Mouse (Mus musculus): ENCODE results near the gene Cd109.

Cd109 gene

DNA sequence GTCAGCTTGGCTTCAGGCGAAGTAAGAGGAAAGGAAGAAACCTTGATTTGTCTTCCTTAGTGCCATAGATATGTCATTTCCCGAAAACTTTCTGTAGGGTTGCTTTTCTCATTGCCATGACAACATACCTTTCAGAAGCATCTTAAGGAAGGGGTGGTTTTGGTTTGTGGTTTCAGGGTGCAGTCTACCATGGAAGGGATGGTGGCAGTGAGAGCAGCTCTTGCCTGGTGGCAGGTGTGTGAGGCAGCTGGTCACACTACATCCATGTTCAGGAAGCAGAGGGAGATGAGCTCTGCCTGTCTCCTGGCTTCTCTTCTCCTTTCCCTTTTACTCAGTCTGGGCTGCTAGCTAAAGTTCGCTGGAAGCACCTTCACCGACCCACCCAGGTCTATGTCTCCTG lies 26.0 kb downstream of the Cd109 start:
- DNase-seq (ENCODE audit: low read depth, low spot score): no peak

DNA sequence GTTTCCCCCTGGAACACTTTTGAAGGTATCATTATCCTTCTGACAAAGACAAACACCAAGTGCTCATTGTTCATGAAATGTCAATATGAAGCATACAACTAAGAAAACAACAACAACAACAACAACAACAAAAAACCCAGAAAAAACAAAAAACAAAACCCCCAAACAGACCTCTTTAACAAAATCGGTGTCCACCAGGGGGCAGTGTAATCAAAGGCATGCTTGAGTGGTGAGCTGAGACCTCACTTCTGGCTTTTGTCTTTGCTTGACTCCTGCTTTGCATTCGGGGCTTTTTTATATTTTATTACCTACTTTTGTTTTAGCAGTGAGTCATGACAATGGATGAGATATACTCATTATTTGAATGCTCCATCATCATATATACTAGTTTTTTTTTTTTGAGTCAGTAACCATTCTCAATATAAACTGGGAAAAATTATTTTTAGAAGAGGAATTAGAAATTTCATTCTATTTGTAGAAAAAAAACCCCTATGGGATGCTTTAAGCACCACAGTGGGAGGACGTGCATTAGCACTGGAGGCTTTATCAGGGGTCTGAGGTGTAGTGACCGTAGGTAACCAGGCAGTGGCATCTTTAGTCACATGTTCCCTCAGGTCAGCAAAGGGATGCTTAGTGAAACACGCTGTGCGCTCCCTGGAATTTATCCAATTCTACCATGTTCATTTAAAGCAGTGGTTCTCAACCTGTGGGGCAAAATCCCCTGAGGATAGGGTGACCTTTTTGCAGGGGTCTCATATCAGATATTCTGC lies 30.8 kb downstream of the Cd109 start:
- no peak for DNase-seq (ENCODE audit: low read depth, low spot score)

- DNase-seq (ENCODE audit: low read depth, low spot score): no peak
Observed at GRCm38 (mm10) chr9:78648641-78649040, 33.3 kb downstream of the Cd109 start.

GRCm38 (mm10) chr9:78649398-78649797 lies 34.1 kb downstream of the Cd109 start:
- no peak for DNase-seq (ENCODE audit: low read depth, low spot score)

- DNase-seq (ENCODE audit: low read depth, low spot score): no peak
Observed at GRCm38 (mm10) chr9:78657564-78657963, 42.2 kb downstream of the Cd109 start.

- DNase-seq (ENCODE audit: low read depth, low spot score): no peak
Observed at GRCm38 (mm10) chr9:78671446-78671985, 56.2 kb downstream of the Cd109 start.

DNA sequence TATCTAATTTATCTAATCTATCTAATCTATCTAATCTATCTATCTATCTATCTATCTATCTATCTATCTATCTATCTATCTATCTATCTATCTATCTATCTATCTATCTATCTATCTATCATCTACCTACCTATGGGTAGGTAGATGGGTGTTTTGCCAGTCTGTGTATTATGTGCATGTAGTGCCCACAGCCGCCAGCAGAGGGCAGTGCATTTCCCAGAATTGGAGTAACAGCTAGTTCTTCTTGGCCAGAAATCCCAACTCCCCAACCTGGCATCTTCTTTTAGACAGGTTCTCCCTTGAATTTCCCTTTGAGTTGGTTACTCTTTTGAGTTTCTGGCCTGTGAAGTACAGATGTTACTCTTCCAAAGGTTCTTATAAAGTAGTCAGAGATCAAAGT lies 85.3 kb downstream of the Cd109 start:
- peak; percentile 12 for DNase-seq (ENCODE audit: low read depth, low spot score)

DNA sequence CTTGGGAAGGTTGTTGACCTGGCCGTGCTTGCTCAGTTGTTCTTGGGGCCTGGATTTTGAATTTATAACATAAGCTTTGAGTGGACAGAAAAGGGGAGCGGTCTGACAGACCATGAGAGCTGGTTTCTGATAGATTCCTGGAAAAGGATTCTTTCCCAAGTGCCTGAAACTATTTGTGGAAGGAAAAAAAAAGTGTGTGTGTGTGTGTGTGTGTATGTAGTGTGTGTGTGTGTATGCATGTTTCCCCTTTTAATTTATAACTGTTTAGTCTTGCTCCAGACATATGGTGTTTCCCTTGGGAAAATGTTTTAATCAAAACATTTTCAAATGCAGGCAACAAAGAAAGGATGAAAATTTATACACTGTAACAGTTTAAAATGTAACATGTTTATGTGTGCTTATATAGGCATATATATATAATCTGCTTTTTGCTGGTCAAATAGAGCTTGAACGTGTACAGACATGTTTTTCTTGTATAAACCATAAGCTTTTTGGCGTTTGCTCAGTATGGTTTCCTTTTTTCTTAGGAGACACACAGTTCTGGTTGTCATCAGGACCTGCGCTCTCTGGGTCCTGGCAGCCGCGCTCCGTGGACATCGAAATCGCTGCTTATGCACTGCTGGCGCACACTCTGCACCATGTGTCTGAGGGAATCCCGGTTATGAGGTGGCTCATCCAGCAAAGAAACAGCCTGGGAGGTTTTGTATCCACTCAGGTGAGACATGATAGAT lies 87.3 kb downstream of the Cd109 start:
- no peak for DNase-seq (ENCODE audit: low read depth, low spot score)

DNA sequence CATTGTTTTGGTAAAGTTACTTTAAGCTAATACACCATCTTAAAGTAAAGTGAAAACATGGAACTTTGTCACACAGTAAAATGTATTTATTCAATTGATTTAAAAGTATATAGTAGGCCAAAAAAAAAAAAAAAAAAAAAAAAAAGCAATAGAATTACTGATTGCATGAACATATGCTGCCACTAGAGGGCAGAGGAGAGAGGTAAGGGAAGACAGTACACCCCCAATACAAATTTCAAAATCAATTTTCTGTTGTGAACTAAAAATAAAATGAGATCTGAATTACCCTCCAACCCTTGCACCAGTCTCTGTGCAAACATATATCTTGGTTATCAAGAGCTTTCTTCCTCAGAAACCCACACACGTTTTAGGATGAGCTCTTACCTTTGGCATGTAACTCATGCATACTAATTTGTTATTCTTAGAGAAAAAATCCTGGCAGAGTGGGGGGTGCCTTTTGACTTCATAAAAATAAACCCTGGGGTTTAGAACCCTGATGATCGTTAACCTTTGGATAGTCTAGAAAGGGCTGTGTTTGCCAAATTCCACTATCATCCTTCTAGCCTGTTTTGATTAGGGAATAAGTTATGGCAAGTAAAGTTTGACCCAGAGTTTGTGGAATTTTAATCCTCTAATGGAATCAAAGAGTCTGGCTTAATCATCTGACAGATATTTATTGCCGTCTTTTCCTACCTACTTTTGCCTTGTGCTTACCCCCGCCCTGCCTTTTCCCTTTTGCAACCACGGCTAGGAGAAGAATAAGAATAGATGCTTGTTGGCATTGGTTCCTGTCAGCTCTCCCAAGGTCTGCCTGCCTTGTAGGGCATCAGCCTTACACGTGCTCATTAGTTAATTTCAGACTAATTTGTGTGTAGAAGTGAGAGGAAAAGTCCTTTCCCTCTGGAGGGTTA lies 105.8 kb downstream of the Cd109 start:
- no peak for DNase-seq (ENCODE audit: low read depth, low spot score)

DNA sequence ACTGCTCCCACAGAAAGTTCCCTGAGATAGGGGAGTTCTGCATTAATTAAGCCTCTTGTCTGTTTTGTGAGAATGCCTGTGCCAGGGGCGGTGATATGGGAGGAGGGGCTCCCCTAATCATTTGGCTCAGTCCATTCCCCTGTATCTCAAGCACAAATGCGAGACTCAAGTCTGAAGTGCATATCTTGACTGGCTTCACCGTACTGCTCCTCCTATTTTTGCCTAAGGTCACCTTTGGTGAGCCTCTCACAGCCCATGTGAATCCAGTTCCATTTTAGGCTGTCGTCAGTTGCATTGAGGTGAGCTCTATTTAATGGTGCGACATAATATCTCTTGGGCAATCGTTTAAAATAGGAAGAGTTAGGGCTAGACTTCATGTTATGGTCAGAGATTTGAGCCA lies 116.6 kb downstream of the Cd109 start:
- DNase-seq (ENCODE audit: low read depth, low spot score): no peak

DNA sequence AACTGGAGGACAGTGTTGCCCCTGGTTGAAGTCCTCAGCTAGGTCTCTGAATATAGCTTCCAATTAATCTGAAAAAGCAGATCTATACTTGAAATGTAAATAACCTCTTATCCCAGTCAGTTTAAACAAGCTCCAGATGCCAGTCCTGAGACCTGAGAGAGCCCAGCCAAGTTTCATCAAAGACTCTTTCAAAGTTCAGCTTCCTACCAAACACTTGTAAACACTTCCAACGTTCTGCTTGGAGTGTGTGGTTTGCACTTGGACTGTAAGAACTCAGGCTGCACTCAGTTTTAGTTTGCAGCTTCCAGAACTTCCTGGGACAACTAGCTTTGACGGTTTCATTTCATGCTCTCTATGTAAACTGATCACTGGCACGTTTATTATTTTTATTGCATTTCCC lies 120.2 kb downstream of the Cd109 start:
- no peak for DNase-seq (ENCODE audit: low read depth, low spot score)

DNA sequence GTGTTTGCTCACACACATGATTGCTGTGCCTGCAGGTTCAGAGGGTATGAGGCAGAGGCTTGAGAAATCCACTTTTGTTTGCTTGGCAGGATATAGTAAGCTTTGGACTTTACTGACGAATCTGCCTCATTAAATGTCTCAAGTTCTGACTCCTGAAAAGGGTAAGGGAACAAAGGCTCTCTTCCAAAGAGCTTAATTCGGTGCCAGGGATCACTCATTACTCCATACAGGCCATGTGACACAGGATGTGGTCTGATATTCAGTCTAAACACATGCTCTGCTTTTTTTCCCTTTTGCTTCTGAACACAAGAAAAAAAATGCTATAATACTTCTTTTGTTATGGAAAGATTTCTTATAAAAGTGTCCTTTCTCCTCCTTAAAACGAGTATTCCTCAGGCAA lies 126.7 kb downstream of the Cd109 start:
- no peak for DNase-seq (ENCODE audit: low read depth, low spot score)

DNA sequence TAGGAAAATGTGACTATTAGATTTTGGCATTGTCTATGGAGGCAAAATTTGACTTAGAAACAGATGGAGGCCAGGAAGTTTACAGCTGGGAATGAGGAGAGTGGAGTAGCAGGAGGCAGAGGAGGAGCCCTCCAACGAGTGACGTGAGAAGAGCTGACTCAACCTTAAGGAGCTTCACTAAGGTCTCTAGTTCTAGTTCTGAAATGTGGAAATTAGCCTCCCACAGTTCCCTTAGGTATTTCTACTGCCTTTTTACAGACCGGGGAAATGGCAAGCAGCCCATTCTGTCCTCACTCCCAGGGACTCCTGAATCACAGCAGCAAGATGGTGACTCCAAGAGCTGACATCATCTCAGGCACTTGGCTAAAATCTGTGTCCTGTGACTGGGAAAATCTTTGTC lies 134.9 kb downstream of the Cd109 start:
- DNase-seq (ENCODE audit: low read depth, low spot score): peak; percentile 86
